Mouse (Mus musculus) midbrain, embryonic 16.5 days (tissue): Measurements from ENCODE around the gene Atp13a2. TPM values are rescaled to one million over a fixed set of nuclear protein-coding genes. Genes with fewer than 3 reads are reported as not detected.
A peak's percentile ranks its signal among the peaks of the same experiment; 100 is the strongest.

Experiments used
- ATAC-seq: fragments of 200-750 bp; cut with Nextera tagmentation; 2 replicates; pipeline ENCODE4 v1.8.0; 2017; ENCODE audit warnings: moderate TSS enrichment
- H3K27ac ChIP-seq: fragments of 300-500 bp; sonication (generic); 2 replicates; pipeline ENCODE4 v1.5.1; 2014; ENCODE audit warnings: mild to moderate bottlenecking, low read length, mixed read lengths
- H3K27me3 ChIP-seq: fragments of 300-500 bp; sonication (generic); 2 replicates; pipeline ENCODE4 v1.6.1; 2014; ENCODE audit warnings: low read depth, low read length, mixed read lengths; ENCODE audit not compliant: control insufficient read depth, insufficient read depth
- H3K36me3 ChIP-seq: fragments of 300-500 bp; sonication (generic); 2 replicates; pipeline ENCODE4 v1.6.1; 2014; ENCODE audit warnings: mild to moderate bottlenecking, low read length, moderate library complexity, mixed read lengths; ENCODE audit not compliant: control insufficient read depth, insufficient read depth
- H3K4me1 ChIP-seq: fragments of 300-500 bp; sonication (generic); 2 replicates; pipeline ENCODE4 v1.6.1; 2014; ENCODE audit warnings: mild to moderate bottlenecking, low read length, mixed read lengths; ENCODE audit not compliant: control insufficient read depth, insufficient read depth
- H3K4me2 ChIP-seq: fragments of 300-500 bp; sonication (generic); 2 replicates; pipeline ENCODE4 v1.6.1; 2014; ENCODE audit warnings: mild to moderate bottlenecking, low read length, mixed read lengths
- H3K4me3 ChIP-seq: fragments of 300-500 bp; sonication (generic); 2 replicates; pipeline ENCODE4 v1.5.1; 2014; ENCODE audit warnings: low read depth, mild to moderate bottlenecking, low read length, moderate library complexity, mixed read lengths
- H3K9ac ChIP-seq: fragments of 300-500 bp; sonication (generic); 2 replicates; pipeline ENCODE4 v1.6.1; 2014; ENCODE audit warnings: low read depth, low read length, mixed read lengths
- H3K9me3 ChIP-seq: fragments of 300-500 bp; sonication (generic); replicated peaks from 2 replicates; pipeline ENCODE4 v1.6.1; 2014; ENCODE audit warnings: mild to moderate bottlenecking, low read length, mixed read lengths; ENCODE audit not compliant: control insufficient read depth, poor library complexity, severe bottlenecking
- WGBS: fragments of 180-500 bp; shearing (Covaris S2); extraction: QIAGEN DNeasy Blood & Tissue Kit; methylation state at CpG from one replicate; pipeline ENCODE4 v1.1.7; 2014; 5-methylcytosine and 5-hydroxymethylcytosine counted together
- polyA plus RNA-seq: library from polyadenylated mRNA; unstranded; fragments of >200 nt; fragmentation: Nextera tagmentation; extraction: Ambion mirVana; gene quantifications from 2 replicates; pipeline ENCODE4 v1.2.1, GENCODE M21; 2015

The Atp13a2 gene
- 174 and 190 TPM in 2 replicates for polyA plus RNA-seq

GRCm38 (mm10) chr4:140986711-140987395 is at the start of gene Atp13a2:
Gene Atp13a2 (plus strand): TSS chr4:140986873.
- under 1% methylated on average over 44 of the region's 58 CpGs for WGBS

GRCm38 (mm10) chr4:140944356-140944755 is 42.3 kb upstream of the Atp13a2 start:
- H3K4me3 ChIP-seq: no peak overlapping the region
- no peaks in the 10 kb centered on the region for H3K27me3 ChIP-seq
- no peaks in the 10 kb centered on the region for H3K4me1 ChIP-seq
- H3K4me2 ChIP-seq: no peak overlapping the region
- 88% methylated on average over 12 of the region's 12 CpGs for WGBS
- no peaks in the 10 kb centered on the region for H3K36me3 ChIP-seq
- ATAC-seq: no peak
- no peak overlapping the region for H3K9ac ChIP-seq
- no peaks in the 10 kb centered on the region for H3K9me3 ChIP-seq
- no peak overlapping the region for H3K27ac ChIP-seq

More at GRCm38 (mm10) chr4:140986711-140987395, at the start of gene Atp13a2:
- Histone ChIP-seq H3K36me3 (no peaks in the 10 kb centered on the region), H3K9ac (peak within 1 kb of the TSS; percentile 98), H3K4me1 (peaks cover 31% of the 10 kb centered on the region), H3K27me3 (no peaks in the 10 kb centered on the region), H3K9me3 (no peaks in the 10 kb centered on the region), H3K4me2 (peak within 1 kb of the TSS; percentile 90), H3K27ac (peak within 1 kb of the TSS; percentile 84), H3K4me3 (peak within 1 kb of the TSS; percentile 95)
- ATAC-seq: peak; percentile 93

- H3K9ac ChIP-seq: no peak overlapping the region
- 80% methylated on average over 5 of the region's 5 CpGs for WGBS
- no peaks in the 10 kb centered on the region for H3K9me3 ChIP-seq
- no peak overlapping the region for H3K4me3 ChIP-seq
- H3K4me2 ChIP-seq: no peak overlapping the region
- no peaks in the 10 kb centered on the region for H3K36me3 ChIP-seq
- H3K27ac ChIP-seq: no peak overlapping the region
- H3K4me1 ChIP-seq: no peaks in the 10 kb centered on the region
- no peak for ATAC-seq
- no peaks in the 10 kb centered on the region for H3K27me3 ChIP-seq
Observed at GRCm38 (mm10) chr4:140944961-140945442, 41.7 kb upstream of the Atp13a2 start.

GRCm38 (mm10) chr4:140945571-140945970 is 41.1 kb upstream of the Atp13a2 start:
- ATAC-seq: no peak
- H3K4me2 ChIP-seq: no peak overlapping the region
- no peak overlapping the region for H3K4me3 ChIP-seq
- H3K27ac ChIP-seq: no peak overlapping the region
- H3K9ac ChIP-seq: no peak overlapping the region
- H3K9me3 ChIP-seq: no peaks in the 10 kb centered on the region
- H3K4me1 ChIP-seq: no peaks in the 10 kb centered on the region
- no peaks in the 10 kb centered on the region for H3K27me3 ChIP-seq
- whole genome bisulfite sequencing: 96% methylated on average over 4 of the region's 4 CpGs
- H3K36me3 ChIP-seq: no peaks in the 10 kb centered on the region

- Histone ChIP-seq H3K36me3 (no peaks in the 10 kb centered on the region), H3K27ac (no peak overlapping the region), H3K4me3 (no peak overlapping the region), H3K4me1 (no peaks in the 10 kb centered on the region), H3K4me2 (no peak overlapping the region), H3K27me3 (no peaks in the 10 kb centered on the region), H3K9ac (no peak overlapping the region), H3K9me3 (no peaks in the 10 kb centered on the region)
- 76% methylated on average over 4 of the region's 4 CpGs for WGBS
- ATAC-seq: no peak
Observed at GRCm38 (mm10) chr4:140946048-140946447, 40.6 kb upstream of the Atp13a2 start.

GRCm38 (mm10) chr4:140946580-140947205 is 40.0 kb upstream of the Atp13a2 start:
- ATAC-seq: no peak
- no peak overlapping the region for H3K9ac ChIP-seq
- no peak overlapping the region for H3K4me3 ChIP-seq
- H3K9me3 ChIP-seq: no peaks in the 10 kb centered on the region
- no peaks in the 10 kb centered on the region for H3K4me1 ChIP-seq
- 79% methylated on average over 14 of the region's 14 CpGs for WGBS
- H3K27me3 ChIP-seq: no peaks in the 10 kb centered on the region
- H3K27ac ChIP-seq: no peak overlapping the region
- no peaks in the 10 kb centered on the region for H3K36me3 ChIP-seq
- H3K4me2 ChIP-seq: no peak overlapping the region

GRCm38 (mm10) chr4:140947487-140948440 is 38.9 kb upstream of the Atp13a2 start:
- no peak overlapping the region for H3K4me3 ChIP-seq
- H3K36me3 ChIP-seq: no peaks in the 10 kb centered on the region
- no peaks in the 10 kb centered on the region for H3K9me3 ChIP-seq
- H3K4me1 ChIP-seq: no peaks in the 10 kb centered on the region
- ATAC-seq: no peak
- WGBS: 86% methylated on average over 12 of the region's 12 CpGs
- no peak overlapping the region for H3K27ac ChIP-seq
- H3K27me3 ChIP-seq: no peaks in the 10 kb centered on the region
- no peak overlapping the region for H3K4me2 ChIP-seq
- H3K9ac ChIP-seq: no peak overlapping the region

GRCm38 (mm10) chr4:140948481-140948880 is 38.2 kb upstream of the Atp13a2 start:
- H3K36me3 ChIP-seq: no peaks in the 10 kb centered on the region
- WGBS: 95% methylated on average over 6 of the region's 6 CpGs
- no peaks in the 10 kb centered on the region for H3K4me1 ChIP-seq

More at GRCm38 (mm10) chr4:140948481-140948880, 38.2 kb upstream of the Atp13a2 start:
- Histone ChIP-seq H3K9ac (no peak overlapping the region), H3K4me3 (no peak overlapping the region), H3K27ac (no peak overlapping the region), H3K4me2 (no peak overlapping the region), H3K9me3 (no peaks in the 10 kb centered on the region), H3K27me3 (no peaks in the 10 kb centered on the region)
- ATAC-seq: no peak
